Mouse (Mus musculus) bone marrow macrophage, adult 2 months (primary cell): ENCODE measurements around the gene Rad54l2.

Experiments
- CTCF ChIP-seq: IDR thresholded peaks from 2 replicates; pipeline ENCODE4 v1.5.1; 2012; ENCODE audit warnings: low read depth, mild to moderate bottlenecking, low read length, moderate library complexity
- POLR2A ChIP-seq: IDR thresholded peaks from 2 replicates; pipeline ENCODE4 v1.6.1; 2012; ENCODE audit warnings: mild to moderate bottlenecking, low read depth, low read length, borderline replicate concordance

DNA sequence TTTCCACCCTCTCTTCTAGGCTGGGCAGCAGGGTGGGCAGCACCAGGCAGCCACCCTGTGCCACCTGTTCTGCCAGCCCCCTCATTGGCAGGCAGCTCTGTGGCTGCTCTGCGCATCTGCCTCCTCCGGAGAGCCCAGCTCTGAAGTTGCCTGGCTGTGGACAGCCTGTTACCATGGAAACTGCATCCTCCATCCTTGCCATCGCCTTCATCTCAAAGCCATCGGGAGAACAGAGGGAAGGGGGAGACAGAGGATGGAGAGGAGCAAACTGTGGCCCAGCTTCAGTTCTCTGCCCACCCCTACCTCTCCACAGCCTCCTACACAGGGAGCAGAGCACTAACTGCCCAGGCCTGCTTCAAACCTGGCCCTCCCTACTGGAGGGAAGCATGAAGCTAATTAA lies 124.6 kb downstream of the Rad54l2 start:
- TF ChIP-seq CTCF = no peak
- TF ChIP-seq POLR2A = no peak
